Mouse (Mus musculus): ENCODE data around the gene Nedd9. TPM values are rescaled to one million over a fixed set of nuclear protein-coding genes. Genes with fewer than 3 reads are reported as not detected.

The Nedd9 gene
- polyA plus RNA-seq, 1 experiment from 2014 or later = 65.3 TPM

DNA sequence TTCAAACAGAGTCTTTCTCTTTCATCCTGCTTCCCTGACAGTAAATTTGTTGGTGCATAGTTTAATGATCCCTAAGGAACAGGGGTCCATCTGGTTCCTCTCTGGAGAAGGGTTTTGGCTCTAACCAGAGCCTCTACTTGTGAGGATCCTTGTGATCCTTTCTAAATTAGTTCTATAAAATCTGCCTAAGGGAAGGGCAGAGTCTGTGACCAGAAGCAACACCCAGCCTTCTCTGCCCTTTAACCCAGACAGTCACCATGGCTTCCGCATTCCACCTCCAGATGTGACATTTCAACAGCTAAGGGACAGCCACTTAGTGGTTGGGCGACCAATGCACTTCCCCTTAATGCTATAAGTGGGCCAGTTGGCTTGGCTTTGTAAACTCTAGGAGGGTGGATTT is 20.1 kb downstream of the Nedd9 start:
- Histone ChIP-seq H3K4me1 (ENCODE audit: control insufficient read depth, insufficient read depth, low read length) (no peaks in the 10 kb centered on the region), H3K9me3 (ENCODE audit: control insufficient read depth, low read length) (no peaks in the 10 kb centered on the region), H3K36me3 (ENCODE audit: control insufficient read depth, insufficient read depth, low read length) (no peaks in the 10 kb centered on the region), H3K27me3 (ENCODE audit: control insufficient read depth, insufficient read depth, low read length) (no peaks in the 10 kb centered on the region), H3K4me3 (ENCODE audit: low read depth, low read length) (no peak overlapping the region), H3K9ac (ENCODE audit: low read length) (no peak overlapping the region), H3K27ac (ENCODE audit: low read depth, low read length) (no peak overlapping the region), H3K4me2 (ENCODE audit: low read depth) (no peak overlapping the region)
- 78% methylated on average over 2 of the region's 2 CpGs for WGBS
- no peak for DNase-seq (ENCODE audit: low spot score)
- no peak for ATAC-seq (ENCODE audit: insufficient read depth, low FRiP score, low TSS enrichment)

GRCm38 (mm10) chr13:41466616-41467015 is 20.5 kb downstream of the Nedd9 start:
- Histone ChIP-seq H3K27ac (ENCODE audit: low read depth, low read length) (no peak overlapping the region), H3K9ac (ENCODE audit: low read length) (no peak overlapping the region), H3K4me3 (ENCODE audit: low read depth, low read length) (no peak overlapping the region), H3K36me3 (ENCODE audit: control insufficient read depth, insufficient read depth, low read length) (no peaks in the 10 kb centered on the region), H3K4me2 (ENCODE audit: low read depth) (no peak overlapping the region), H3K27me3 (ENCODE audit: control insufficient read depth, insufficient read depth, low read length) (no peaks in the 10 kb centered on the region), H3K4me1 (ENCODE audit: control insufficient read depth, insufficient read depth, low read length) (no peaks in the 10 kb centered on the region), H3K9me3 (ENCODE audit: control insufficient read depth, low read length) (no peaks in the 10 kb centered on the region)
- 82% methylated on average over 4 of the region's 4 CpGs for WGBS
- DNase-seq (ENCODE audit: low spot score) (no peak), ATAC-seq (ENCODE audit: insufficient read depth, low FRiP score, low TSS enrichment) (no peak)

DNA sequence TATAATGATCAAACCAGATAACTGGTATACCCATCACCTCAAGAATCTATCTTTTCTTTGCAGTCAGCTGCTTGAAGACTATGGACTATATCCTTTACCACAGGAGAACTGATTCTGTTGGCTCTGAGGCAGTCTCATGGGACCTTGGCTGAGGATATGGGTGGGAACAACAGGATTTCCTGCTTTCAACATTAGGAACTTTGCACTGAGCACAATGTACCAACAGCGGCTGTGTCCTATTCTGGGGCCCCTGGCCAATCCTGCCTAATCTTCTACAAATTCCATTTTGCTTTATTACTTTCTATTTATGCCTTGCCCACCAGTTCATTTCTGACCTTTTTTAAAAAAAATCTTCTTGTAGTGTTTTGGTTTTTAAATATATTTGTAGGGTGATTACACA is 21.0 kb downstream of the Nedd9 start:
- WGBS = 96% methylated on average over 1 of the region's 1 CpGs
- no peaks in the 10 kb centered on the region for H3K27me3 ChIP-seq (ENCODE audit: control insufficient read depth, insufficient read depth, low read length)
- no peaks in the 10 kb centered on the region for H3K9me3 ChIP-seq (ENCODE audit: control insufficient read depth, low read length)
- H3K9ac ChIP-seq (ENCODE audit: low read length) = no peak overlapping the region
- no peak for DNase-seq (ENCODE audit: low spot score)
- H3K27ac ChIP-seq (ENCODE audit: low read depth, low read length) = no peak overlapping the region
- no peak overlapping the region for H3K4me2 ChIP-seq (ENCODE audit: low read depth)
- H3K4me3 ChIP-seq (ENCODE audit: low read depth, low read length) = no peak overlapping the region
- no peaks in the 10 kb centered on the region for H3K36me3 ChIP-seq (ENCODE audit: control insufficient read depth, insufficient read depth, low read length)
- no peaks in the 10 kb centered on the region for H3K4me1 ChIP-seq (ENCODE audit: control insufficient read depth, insufficient read depth, low read length)
- no peak for ATAC-seq (ENCODE audit: insufficient read depth, low FRiP score, low TSS enrichment)

DNA sequence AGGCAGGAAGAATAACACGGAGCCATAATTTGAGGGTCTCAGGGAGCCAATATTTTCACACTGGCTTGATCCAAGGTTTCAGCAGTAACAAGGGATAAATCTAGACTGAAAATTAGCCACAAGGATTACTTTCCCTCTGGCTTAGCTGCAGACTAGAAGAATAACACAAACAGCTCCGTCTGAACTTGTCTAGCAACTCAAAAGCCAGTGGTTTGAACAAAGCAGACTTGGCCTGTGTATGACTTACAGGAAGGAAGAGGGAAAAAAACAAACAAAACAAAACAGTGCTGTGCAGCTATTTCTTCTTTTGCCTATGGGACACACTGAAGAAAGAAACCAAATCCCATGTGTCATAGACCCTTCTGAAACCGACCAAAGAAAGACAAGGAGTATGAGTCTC is 25.7 kb downstream of the Nedd9 start:
- Histone ChIP-seq H3K27me3 (ENCODE audit: control insufficient read depth, insufficient read depth, low read length) (no peaks in the 10 kb centered on the region), H3K9me3 (ENCODE audit: control insufficient read depth, low read length) (no peaks in the 10 kb centered on the region), H3K36me3 (ENCODE audit: control insufficient read depth, insufficient read depth, low read length) (no peaks in the 10 kb centered on the region), H3K4me2 (ENCODE audit: low read depth) (no peak overlapping the region), H3K9ac (ENCODE audit: low read length) (no peak overlapping the region), H3K4me1 (ENCODE audit: control insufficient read depth, insufficient read depth, low read length) (peaks cover 7% of the 10 kb centered on the region; the same call in 1 of the 2 replicates), H3K4me3 (ENCODE audit: low read depth, low read length) (no peak overlapping the region), H3K27ac (ENCODE audit: low read depth, low read length) (no peak overlapping the region)
- DNase-seq (ENCODE audit: low spot score) (no peak), ATAC-seq (ENCODE audit: insufficient read depth, low FRiP score, low TSS enrichment) (no peak)
- 87% methylated on average over 3 of the region's 3 CpGs for WGBS

GRCm38 (mm10) chr13:41459683-41460286 is 27.4 kb downstream of the Nedd9 start:
- H3K9ac ChIP-seq (ENCODE audit: low read length) = no peak overlapping the region
- no peak overlapping the region for H3K27ac ChIP-seq (ENCODE audit: low read depth, low read length)
- WGBS = 89% methylated on average over 3 of the region's 3 CpGs
- no peaks in the 10 kb centered on the region for H3K27me3 ChIP-seq (ENCODE audit: control insufficient read depth, insufficient read depth, low read length)
- H3K4me3 ChIP-seq (ENCODE audit: low read depth, low read length) = no peak overlapping the region
- no peaks in the 10 kb centered on the region for H3K36me3 ChIP-seq (ENCODE audit: control insufficient read depth, insufficient read depth, low read length)
- no peak overlapping the region for H3K4me2 ChIP-seq (ENCODE audit: low read depth)
- no peaks in the 10 kb centered on the region for H3K9me3 ChIP-seq (ENCODE audit: control insufficient read depth, low read length)
- DNase-seq (ENCODE audit: low spot score) = no peak
- ATAC-seq (ENCODE audit: insufficient read depth, low FRiP score, low TSS enrichment) = no peak
- H3K4me1 ChIP-seq (ENCODE audit: control insufficient read depth, insufficient read depth, low read length) = peaks cover 7% of the 10 kb centered on the region; the same call in 1 of the 2 replicates

GRCm38 (mm10) chr13:41458709-41459108 is 28.5 kb downstream of the Nedd9 start:
- no peaks in the 10 kb centered on the region for H3K9me3 ChIP-seq (ENCODE audit: control insufficient read depth, low read length)
- no peak overlapping the region for H3K4me2 ChIP-seq (ENCODE audit: low read depth)
- H3K36me3 ChIP-seq (ENCODE audit: control insufficient read depth, insufficient read depth, low read length) = no peaks in the 10 kb centered on the region
- no peak overlapping the region for H3K27ac ChIP-seq (ENCODE audit: low read depth, low read length)
- 36% methylated on average over 2 of the region's 2 CpGs for WGBS
- H3K4me3 ChIP-seq (ENCODE audit: low read depth, low read length) = no peak overlapping the region
- no peak overlapping the region for H3K9ac ChIP-seq (ENCODE audit: low read length)
- ATAC-seq (ENCODE audit: insufficient read depth, low FRiP score, low TSS enrichment) (no peak), DNase-seq (ENCODE audit: low spot score) (no peak)
- peaks cover 7% of the 10 kb centered on the region; the same call in 1 of the 2 replicates for H3K4me1 ChIP-seq (ENCODE audit: control insufficient read depth, insufficient read depth, low read length)
- H3K27me3 ChIP-seq (ENCODE audit: control insufficient read depth, insufficient read depth, low read length) = no peaks in the 10 kb centered on the region

DNA sequence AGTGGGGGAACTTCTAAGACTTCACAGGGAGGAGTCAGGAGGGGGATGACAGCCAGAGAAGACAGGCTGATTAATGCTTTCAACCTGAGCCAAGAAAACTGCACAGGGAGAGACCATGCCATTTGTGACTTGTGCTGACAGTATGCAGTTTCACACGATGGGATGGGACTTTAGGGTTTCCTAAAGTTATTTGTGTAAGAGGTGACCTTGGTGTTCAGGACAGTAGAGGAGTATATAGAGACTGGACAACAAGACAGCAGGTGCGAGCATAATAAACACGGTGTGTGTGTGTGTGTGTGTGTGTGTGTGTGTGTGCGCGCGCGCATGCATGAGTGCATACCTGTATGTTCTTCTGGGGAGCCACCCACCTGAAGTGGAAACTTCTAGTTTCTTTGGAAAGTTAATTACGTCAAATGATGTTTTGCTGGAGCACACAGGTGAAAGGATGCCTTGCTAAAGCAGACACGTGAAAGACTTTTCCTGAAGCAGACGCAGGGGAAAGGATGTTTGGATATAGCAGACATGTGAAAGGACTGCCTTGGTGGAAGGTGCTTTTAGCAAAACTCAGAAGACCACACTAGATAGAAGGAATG is 29.3 kb downstream of the Nedd9 start:
- DNase-seq (ENCODE audit: low spot score) = no peak
- H3K27me3 ChIP-seq (ENCODE audit: control insufficient read depth, insufficient read depth, low read length) = no peaks in the 10 kb centered on the region
- H3K27ac ChIP-seq (ENCODE audit: low read depth, low read length) = no peak overlapping the region
- no peak for ATAC-seq (ENCODE audit: insufficient read depth, low FRiP score, low TSS enrichment)
- H3K36me3 ChIP-seq (ENCODE audit: control insufficient read depth, insufficient read depth, low read length) = no peaks in the 10 kb centered on the region
- H3K4me2 ChIP-seq (ENCODE audit: low read depth) = no peak overlapping the region
- H3K9me3 ChIP-seq (ENCODE audit: control insufficient read depth, low read length) = no peaks in the 10 kb centered on the region
- peaks cover 7% of the 10 kb centered on the region; the same call in 1 of the 2 replicates for H3K4me1 ChIP-seq (ENCODE audit: control insufficient read depth, insufficient read depth, low read length)
- 82% methylated on average over 10 of the region's 10 CpGs for WGBS
- no peak overlapping the region for H3K4me3 ChIP-seq (ENCODE audit: low read depth, low read length)
- H3K9ac ChIP-seq (ENCODE audit: low read length) = no peak overlapping the region

GRCm38 (mm10) chr13:41457030-41457797 is 29.9 kb downstream of the Nedd9 start:
- Histone ChIP-seq H3K4me3 (ENCODE audit: low read depth, low read length) (no peak overlapping the region), H3K4me1 (ENCODE audit: control insufficient read depth, insufficient read depth, low read length) (peaks cover 7% of the 10 kb centered on the region; the same call in 1 of the 2 replicates), H3K9ac (ENCODE audit: low read length) (no peak overlapping the region), H3K9me3 (ENCODE audit: control insufficient read depth, low read length) (no peaks in the 10 kb centered on the region), H3K27me3 (ENCODE audit: control insufficient read depth, insufficient read depth, low read length) (no peaks in the 10 kb centered on the region), H3K27ac (ENCODE audit: low read depth, low read length) (no peak overlapping the region), H3K36me3 (ENCODE audit: control insufficient read depth, insufficient read depth, low read length) (no peaks in the 10 kb centered on the region), H3K4me2 (ENCODE audit: low read depth) (no peak overlapping the region)
- WGBS = 55% methylated on average over 7 of the region's 7 CpGs
- DNase-seq (ENCODE audit: low spot score) = no peak
- ATAC-seq (ENCODE audit: insufficient read depth, low FRiP score, low TSS enrichment) = no peak
